Mouse (Mus musculus): Measurements from ENCODE around the gene Rab3gap2. TPM values are rescaled to one million over a fixed set of nuclear protein-coding genes. Genes with fewer than 3 reads are reported as not detected.
A peak's percentile ranks its signal among the peaks of the same experiment; 100 is the strongest.

Gene Rab3gap2
- polyA plus RNA-seq, 1 experiment from 2014 or later, result 16.6 TPM

DNA sequence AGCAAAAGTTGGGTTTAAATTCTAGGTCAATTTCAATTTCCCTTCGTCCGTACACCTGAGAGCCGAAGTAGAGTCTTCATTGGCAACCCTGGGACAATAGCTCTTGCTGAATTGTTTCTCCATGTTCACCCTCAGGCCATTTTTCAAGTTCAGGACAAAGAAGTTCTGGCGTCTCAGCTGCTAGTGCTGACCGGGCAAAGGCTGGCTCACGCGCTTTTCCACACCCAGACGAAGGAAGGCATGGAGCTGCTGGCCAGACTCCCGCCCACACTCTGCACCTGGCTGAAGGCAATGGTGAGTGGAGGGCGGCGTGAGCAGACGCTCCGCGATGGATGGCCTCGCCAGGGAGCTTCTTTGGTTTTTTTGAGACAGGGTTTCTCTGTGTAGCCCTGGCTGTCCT is 79.3 kb downstream of the Rab3gap2 start:
- no peak overlapping the region for H3K9ac ChIP-seq (ENCODE audit: low read length)
- H3K4me3 ChIP-seq (ENCODE audit: low read length), result no peak overlapping the region
- 92% methylated on average over 15 of the region's 15 CpGs for WGBS
- peaks cover 17% of the 10 kb centered on the region for H3K4me1 ChIP-seq (ENCODE audit: control insufficient read depth, insufficient read depth, low read length)
- no peak overlapping the region for H3K4me2 ChIP-seq (ENCODE audit: low read depth, low read length)
- peaks cover 49% of the 10 kb centered on the region for H3K36me3 ChIP-seq (ENCODE audit: control insufficient read depth, insufficient read depth)
- no peaks in the 10 kb centered on the region for H3K9me3 ChIP-seq (replicated peaks; ENCODE audit: control insufficient read depth, low read length)
- no peaks in the 10 kb centered on the region for H3K27me3 ChIP-seq (ENCODE audit: control insufficient read depth, insufficient read depth, low read length)
- no peak overlapping the region for H3K27ac ChIP-seq (ENCODE audit: low read length)
- ATAC-seq (replicated peaks; ENCODE audit: extremely low read depth, insufficient read depth, low FRiP score), result no peak

DNA sequence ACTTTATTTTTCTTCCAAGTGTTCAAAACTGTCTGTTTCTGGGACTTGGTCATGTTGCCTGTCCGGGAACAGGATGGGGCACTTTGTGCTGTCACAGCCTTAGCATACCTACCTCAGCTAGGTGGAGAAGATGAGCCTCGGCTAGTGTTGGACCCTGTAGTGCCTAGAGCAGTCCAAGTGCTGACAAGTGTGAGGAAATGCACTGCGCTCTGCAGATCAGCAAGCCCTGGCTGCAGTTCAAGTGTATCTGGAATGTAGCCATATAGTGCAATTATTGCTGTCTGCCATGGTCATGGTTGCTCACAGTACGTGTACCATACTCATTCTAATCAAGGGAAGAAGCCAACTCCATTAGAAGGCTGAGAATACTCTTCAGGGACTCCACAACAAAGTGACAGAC is 80.8 kb downstream of the Rab3gap2 start:
- WGBS, result 25% methylated on average over 4 of the region's 4 CpGs

DNA sequence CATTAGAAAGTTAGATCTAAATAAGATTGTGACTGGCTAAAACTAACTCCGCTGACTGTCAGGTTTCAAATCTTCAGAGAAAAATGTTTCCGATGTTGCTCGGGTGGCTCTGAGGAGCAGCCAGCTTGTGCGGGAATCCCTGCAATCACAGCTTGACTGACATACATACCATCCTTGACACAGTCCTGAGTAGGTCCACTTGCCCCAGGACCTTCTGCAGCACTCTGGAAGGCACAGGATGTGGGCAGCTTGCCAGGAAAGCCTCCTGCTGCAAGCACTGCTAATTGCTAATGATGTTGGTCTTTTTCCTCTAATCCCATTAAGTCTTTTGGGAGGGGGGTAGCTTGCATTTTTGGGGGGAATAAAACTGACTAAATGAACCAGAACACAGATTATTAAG is 81.3 kb downstream of the Rab3gap2 start:
- Histone ChIP-seq H3K4me1 (ENCODE audit: control insufficient read depth, insufficient read depth, low read length) (peaks cover 17% of the 10 kb centered on the region), H3K9ac (ENCODE audit: low read length) (no peak overlapping the region), H3K27ac (ENCODE audit: low read length) (peak overlapping the region; percentile 77), H3K4me3 (ENCODE audit: low read length) (no peak overlapping the region), H3K27me3 (ENCODE audit: control insufficient read depth, insufficient read depth, low read length) (no peaks in the 10 kb centered on the region), H3K36me3 (ENCODE audit: control insufficient read depth, insufficient read depth) (peaks cover 40% of the 10 kb centered on the region), H3K9me3 (replicated peaks; ENCODE audit: control insufficient read depth, low read length) (no peaks in the 10 kb centered on the region), H3K4me2 (ENCODE audit: low read depth, low read length) (no peak overlapping the region)
- ATAC-seq (replicated peaks; ENCODE audit: extremely low read depth, insufficient read depth, low FRiP score), result peak; percentile 73
- WGBS, result 38% methylated on average over 4 of the region's 4 CpGs

More for the DNA sequence above, 80.8 kb downstream of the Rab3gap2 start:
- H3K4me2 ChIP-seq (ENCODE audit: low read depth, low read length), result no peak overlapping the region
- peaks cover 17% of the 10 kb centered on the region for H3K4me1 ChIP-seq (ENCODE audit: control insufficient read depth, insufficient read depth, low read length)
- no peak overlapping the region for H3K4me3 ChIP-seq (ENCODE audit: low read length)
- H3K27ac ChIP-seq (ENCODE audit: low read length), result peak overlapping the region; percentile 77
- H3K36me3 ChIP-seq (ENCODE audit: control insufficient read depth, insufficient read depth), result peaks cover 41% of the 10 kb centered on the region
- H3K9ac ChIP-seq (ENCODE audit: low read length), result no peak overlapping the region
- H3K9me3 ChIP-seq (replicated peaks; ENCODE audit: control insufficient read depth, low read length), result no peaks in the 10 kb centered on the region
- H3K27me3 ChIP-seq (ENCODE audit: control insufficient read depth, insufficient read depth, low read length), result no peaks in the 10 kb centered on the region
- ATAC-seq (replicated peaks; ENCODE audit: extremely low read depth, insufficient read depth, low FRiP score), result peak; percentile 92

DNA sequence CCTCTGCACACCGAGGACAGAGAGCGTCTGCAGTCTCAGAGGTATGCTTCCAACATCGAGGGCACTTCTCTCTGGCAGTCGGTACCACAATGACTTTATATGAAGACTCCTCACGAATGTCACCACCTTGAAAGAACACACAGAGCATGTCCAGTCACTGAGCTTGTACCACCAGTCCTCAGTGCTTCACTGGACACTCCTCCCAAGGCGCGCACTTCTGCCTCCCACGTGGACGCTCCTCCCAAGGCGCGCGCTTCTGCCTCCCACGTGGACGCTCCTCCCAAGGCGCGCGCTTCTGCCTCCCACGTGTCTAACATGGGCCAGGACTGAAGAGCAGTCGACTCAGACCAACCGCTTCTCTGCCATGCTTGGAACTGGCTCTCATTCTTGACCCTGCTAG is 83.1 kb downstream of the Rab3gap2 start:
- H3K9me3 ChIP-seq (replicated peaks; ENCODE audit: control insufficient read depth, low read length), result no peaks in the 10 kb centered on the region
- peaks cover 17% of the 10 kb centered on the region for H3K4me1 ChIP-seq (ENCODE audit: control insufficient read depth, insufficient read depth, low read length)
- H3K4me2 ChIP-seq (ENCODE audit: low read depth, low read length), result no peak overlapping the region
- peaks cover 31% of the 10 kb centered on the region for H3K36me3 ChIP-seq (ENCODE audit: control insufficient read depth, insufficient read depth)
- no peak for ATAC-seq (replicated peaks; ENCODE audit: extremely low read depth, insufficient read depth, low FRiP score)
- H3K27ac ChIP-seq (ENCODE audit: low read length), result no peak overlapping the region
- 80% methylated on average over 20 of the region's 20 CpGs for WGBS
- H3K4me3 ChIP-seq (ENCODE audit: low read length), result no peak overlapping the region
- no peaks in the 10 kb centered on the region for H3K27me3 ChIP-seq (ENCODE audit: control insufficient read depth, insufficient read depth, low read length)
- H3K9ac ChIP-seq (ENCODE audit: low read length), result no peak overlapping the region

DNA sequence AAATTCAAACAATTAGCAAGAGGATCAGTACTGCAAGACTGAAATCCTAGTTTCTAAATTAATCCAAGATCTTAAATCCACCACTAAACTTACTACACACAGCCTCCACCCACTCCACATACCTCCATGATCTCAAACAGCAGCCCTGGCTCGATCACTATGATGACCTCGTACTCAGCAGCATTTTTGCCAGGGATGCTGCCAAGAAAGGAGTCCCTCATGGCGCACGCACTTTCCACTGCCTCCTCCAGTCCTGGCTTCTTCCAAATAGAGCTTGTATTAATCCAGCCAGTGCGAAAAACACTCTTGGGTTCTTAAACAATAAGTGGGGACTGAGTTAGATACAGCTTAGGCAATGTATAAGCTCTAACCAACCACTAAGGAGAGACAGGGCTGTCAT is 85.3 kb downstream of the Rab3gap2 start:
- Histone ChIP-seq H3K4me3 (ENCODE audit: low read length) (no peak overlapping the region), H3K27ac (ENCODE audit: low read length) (no peak overlapping the region), H3K4me1 (ENCODE audit: control insufficient read depth, insufficient read depth, low read length) (peaks cover 9% of the 10 kb centered on the region), H3K27me3 (ENCODE audit: control insufficient read depth, insufficient read depth, low read length) (no peaks in the 10 kb centered on the region), H3K4me2 (ENCODE audit: low read depth, low read length) (no peak overlapping the region), H3K9me3 (replicated peaks; ENCODE audit: control insufficient read depth, low read length) (no peaks in the 10 kb centered on the region), H3K36me3 (ENCODE audit: control insufficient read depth, insufficient read depth) (peaks cover 33% of the 10 kb centered on the region), H3K9ac (ENCODE audit: low read length) (no peak overlapping the region)
- ATAC-seq (replicated peaks; ENCODE audit: extremely low read depth, insufficient read depth, low FRiP score), result no peak
- WGBS, result 45% methylated on average over 5 of the region's 5 CpGs

DNA sequence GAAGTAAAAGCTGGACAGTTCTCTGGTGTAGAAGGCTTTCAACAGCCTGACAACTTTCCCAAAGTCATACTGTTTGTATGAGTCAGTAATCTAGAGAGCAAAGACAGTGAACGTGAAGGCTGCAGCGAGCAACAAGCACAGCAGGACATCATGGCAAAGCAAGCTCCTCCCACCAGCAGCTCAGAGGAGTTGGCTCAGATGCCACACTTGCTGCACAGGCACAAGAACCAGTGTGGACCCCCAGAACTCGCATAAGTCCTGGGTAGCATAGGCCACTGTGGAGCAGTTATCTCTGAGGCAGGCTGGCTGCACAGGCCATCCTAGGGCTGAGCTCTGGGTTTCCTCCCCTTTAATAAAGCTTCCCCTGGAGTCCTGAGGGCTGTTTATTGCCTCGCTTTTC is 87.4 kb downstream of the Rab3gap2 start:
- Histone ChIP-seq H3K27me3 (ENCODE audit: control insufficient read depth, insufficient read depth, low read length) (no peaks in the 10 kb centered on the region), H3K9me3 (replicated peaks; ENCODE audit: control insufficient read depth, low read length) (no peaks in the 10 kb centered on the region), H3K9ac (ENCODE audit: low read length) (no peak overlapping the region), H3K36me3 (ENCODE audit: control insufficient read depth, insufficient read depth) (peaks cover 45% of the 10 kb centered on the region), H3K4me3 (ENCODE audit: low read length) (no peak overlapping the region), H3K4me2 (ENCODE audit: low read depth, low read length) (no peak overlapping the region), H3K27ac (ENCODE audit: low read length) (no peak overlapping the region), H3K4me1 (ENCODE audit: control insufficient read depth, insufficient read depth, low read length) (no peaks in the 10 kb centered on the region)
- no peak for ATAC-seq (replicated peaks; ENCODE audit: extremely low read depth, insufficient read depth, low FRiP score)
- WGBS, result 82% methylated on average over 4 of the region's 4 CpGs

DNA sequence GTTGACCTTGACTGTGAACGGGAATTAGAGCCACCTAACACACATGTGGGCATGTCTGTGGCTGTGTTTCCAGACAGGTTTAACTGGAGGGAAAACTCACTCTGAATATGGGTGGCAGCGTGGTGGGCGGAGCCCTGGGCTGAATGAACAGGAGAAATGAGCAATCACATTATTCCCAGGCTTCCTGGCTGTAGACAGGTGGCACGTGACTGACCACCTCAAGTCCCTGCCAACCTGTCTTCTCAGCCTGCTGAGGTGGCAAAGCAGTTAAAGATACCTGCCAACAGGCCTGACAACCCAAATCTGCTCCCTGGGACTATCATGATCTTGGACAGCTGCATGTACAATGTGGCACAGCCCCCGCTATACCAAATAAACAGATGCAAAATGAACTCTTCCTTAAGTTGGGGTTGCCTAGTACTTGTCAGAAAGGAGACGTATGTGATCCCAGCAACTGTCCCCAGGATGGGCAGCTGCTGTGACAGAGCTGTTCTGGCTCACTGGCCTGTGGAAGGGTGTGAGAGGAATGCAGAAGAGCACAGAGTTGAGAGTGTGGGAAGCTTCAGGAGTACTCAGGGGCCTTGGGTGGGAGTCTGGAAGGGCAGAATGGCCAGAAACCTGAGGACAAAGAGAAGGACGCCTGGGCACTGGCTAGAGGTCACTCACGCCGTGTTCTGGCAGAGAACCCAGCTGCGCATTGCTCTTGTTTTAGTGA is 88.9 kb downstream of the Rab3gap2 start:
- H3K9ac ChIP-seq (ENCODE audit: low read length), result no peak overlapping the region
- no peaks in the 10 kb centered on the region for H3K27me3 ChIP-seq (ENCODE audit: control insufficient read depth, insufficient read depth, low read length)
- no peak for ATAC-seq (replicated peaks; ENCODE audit: extremely low read depth, insufficient read depth, low FRiP score)
- no peak overlapping the region for H3K4me2 ChIP-seq (ENCODE audit: low read depth, low read length)
- peaks cover 44% of the 10 kb centered on the region for H3K36me3 ChIP-seq (ENCODE audit: control insufficient read depth, insufficient read depth)
- no peaks in the 10 kb centered on the region for H3K4me1 ChIP-seq (ENCODE audit: control insufficient read depth, insufficient read depth, low read length)
- H3K27ac ChIP-seq (ENCODE audit: low read length), result no peak overlapping the region
- H3K4me3 ChIP-seq (ENCODE audit: low read length), result no peak overlapping the region
- no peaks in the 10 kb centered on the region for H3K9me3 ChIP-seq (replicated peaks; ENCODE audit: control insufficient read depth, low read length)
- WGBS, result 88% methylated on average over 10 of the region's 10 CpGs

DNA sequence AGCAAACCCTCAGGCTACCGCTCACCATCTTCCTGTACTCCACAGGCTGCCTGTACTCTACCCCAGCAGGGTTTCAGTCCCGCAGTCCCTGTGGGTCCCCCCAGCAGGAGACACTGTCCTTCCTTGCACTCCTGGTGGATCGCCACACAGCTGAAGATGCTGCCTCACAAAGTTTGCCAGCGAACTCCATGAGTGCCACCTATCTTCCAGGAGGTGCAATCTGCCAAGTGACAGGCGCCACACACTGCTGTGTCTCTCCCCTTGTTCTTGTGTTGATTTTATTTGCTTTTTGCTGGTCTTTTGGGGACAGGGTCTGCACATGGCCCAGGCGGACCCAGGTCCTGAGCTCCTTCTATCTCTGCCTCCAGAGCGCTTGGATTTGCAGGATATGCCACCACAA is 92.9 kb downstream of the Rab3gap2 start:
- no peaks in the 10 kb centered on the region for H3K4me1 ChIP-seq (ENCODE audit: control insufficient read depth, insufficient read depth, low read length)
- H3K36me3 ChIP-seq (ENCODE audit: control insufficient read depth, insufficient read depth), result peaks cover 43% of the 10 kb centered on the region
- H3K9me3 ChIP-seq (replicated peaks; ENCODE audit: control insufficient read depth, low read length), result no peaks in the 10 kb centered on the region
- ATAC-seq (replicated peaks; ENCODE audit: extremely low read depth, insufficient read depth, low FRiP score), result no peak
- no peaks in the 10 kb centered on the region for H3K27me3 ChIP-seq (ENCODE audit: control insufficient read depth, insufficient read depth, low read length)
- WGBS, result 90% methylated on average over 7 of the region's 7 CpGs
- no peak overlapping the region for H3K4me3 ChIP-seq (ENCODE audit: low read length)
- H3K27ac ChIP-seq (ENCODE audit: low read length), result no peak overlapping the region
- no peak overlapping the region for H3K4me2 ChIP-seq (ENCODE audit: low read depth, low read length)
- no peak overlapping the region for H3K9ac ChIP-seq (ENCODE audit: low read length)

DNA sequence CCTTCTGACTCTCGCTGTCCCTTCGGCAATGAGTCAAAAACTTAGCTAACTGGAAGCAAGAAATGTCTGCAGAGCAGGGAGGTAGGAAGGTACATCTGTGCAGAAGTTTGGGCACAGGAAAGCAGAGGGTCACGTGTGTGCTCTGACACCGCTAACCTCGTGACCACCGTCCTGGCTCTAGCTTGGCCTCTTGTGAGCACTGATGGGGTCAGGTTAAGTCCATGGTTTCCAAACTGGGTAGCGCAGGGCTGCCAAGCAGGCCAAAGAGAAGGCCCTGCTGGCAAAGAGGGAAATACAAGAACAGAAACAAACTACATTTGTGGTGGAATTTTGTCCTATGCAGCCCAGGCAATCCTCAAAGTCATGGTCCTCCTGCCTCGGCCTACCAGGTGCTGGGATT is 94.6 kb downstream of the Rab3gap2 start:
- H3K4me1 ChIP-seq (ENCODE audit: control insufficient read depth, insufficient read depth, low read length), result no peaks in the 10 kb centered on the region
- ATAC-seq (replicated peaks; ENCODE audit: extremely low read depth, insufficient read depth, low FRiP score), result no peak
- H3K9ac ChIP-seq (ENCODE audit: low read length), result no peak overlapping the region
- no peak overlapping the region for H3K27ac ChIP-seq (ENCODE audit: low read length)
- H3K9me3 ChIP-seq (replicated peaks; ENCODE audit: control insufficient read depth, low read length), result no peaks in the 10 kb centered on the region
- WGBS, result 91% methylated on average over 8 of the region's 8 CpGs
- no peaks in the 10 kb centered on the region for H3K27me3 ChIP-seq (ENCODE audit: control insufficient read depth, insufficient read depth, low read length)
- peaks cover 45% of the 10 kb centered on the region for H3K36me3 ChIP-seq (ENCODE audit: control insufficient read depth, insufficient read depth)
- H3K4me2 ChIP-seq (ENCODE audit: low read depth, low read length), result no peak overlapping the region
- H3K4me3 ChIP-seq (ENCODE audit: low read length), result no peak overlapping the region

All from heart, embryonic 16.5 days (tissue).